Mouse (Mus musculus) ES-Bruce4 (cell line): ENCODE results near the gene Rgs10. TPM values are rescaled to one million over a fixed set of nuclear protein-coding genes. Genes with fewer than 3 reads are reported as not detected.

Experiments
- H3K27ac ChIP-seq: 2 replicates; pipeline ENCODE4 v1.5.1; 2012; ENCODE audit warnings: low read length, inconsistent platforms; ENCODE audit not compliant: insufficient read depth
- H3K27me3 ChIP-seq: 2 replicates; pipeline ENCODE4 v1.6.1; 2012; ENCODE audit warnings: mild to moderate bottlenecking, low read length, inconsistent platforms; ENCODE audit not compliant: control insufficient read depth, poor library complexity, insufficient read depth, severe bottlenecking
- H3K36me3 ChIP-seq: 2 replicates; pipeline ENCODE4 v1.6.1; 2012; ENCODE audit warnings: inconsistent platforms, mild to moderate bottlenecking, low read length, moderate library complexity; ENCODE audit not compliant: control insufficient read depth, poor library complexity, insufficient read depth, severe bottlenecking
- H3K4me1 ChIP-seq: one replicate; pipeline ENCODE4 v1.8.1; 2011; ENCODE audit warnings: low read length; ENCODE audit not compliant: control insufficient read depth, insufficient read depth
- H3K4me3 ChIP-seq: 2 replicates; pipeline ENCODE4 v1.5.1; 2011; ENCODE audit warnings: low read depth, mild to moderate bottlenecking, low read length
- H3K9ac ChIP-seq: 2 replicates; pipeline ENCODE4 v1.6.1; 2012; ENCODE audit warnings: low read depth, mild to moderate bottlenecking, inconsistent platforms; ENCODE audit not compliant: poor library complexity, severe bottlenecking
- H3K9me3 ChIP-seq: replicated peaks from 2 replicates; pipeline ENCODE4 v1.6.1; 2012; ENCODE audit warnings: mild to moderate bottlenecking, low read length, inconsistent platforms; ENCODE audit not compliant: control insufficient read depth, poor library complexity, insufficient read depth, severe bottlenecking
- CTCF ChIP-seq: IDR thresholded peaks from one replicate; pipeline ENCODE4 v1.8.1; 2011; ENCODE audit warnings: low read depth, low read length
- EP300 ChIP-seq: IDR thresholded peaks from 2 replicates; pipeline ENCODE4 v1.6.1; 2011; ENCODE audit warnings: low read depth, low read length; ENCODE audit not compliant: insufficient read depth
- POLR2A ChIP-seq: IDR thresholded peaks from one replicate; pipeline ENCODE4 v1.8.1; 2011; ENCODE audit warnings: low read length; ENCODE audit not compliant: insufficient read depth
- polyA plus RNA-seq: library from polyadenylated mRNA; stranded (reverse); fragments of >200 nt; gene quantifications from 2 replicates; pipeline ENCODE4 v1.2.4, GENCODE M21; 2011; ENCODE audit warnings: low read depth; ENCODE audit not compliant: missing spikeins, insufficient read depth, insufficient read length

Gene Rgs10
- polyA plus RNA-seq, 1 experiment, result 6.0 TPM

GRCm38 (mm10) chr7:128356868-128357755, 61.4 kb downstream of the Rgs10 start:
- no peak overlapping the region for H3K4me3 ChIP-seq
- H3K27me3 ChIP-seq, result no peaks in the 10 kb centered on the region
- TF ChIP-seq EP300, result no peak
- TF ChIP-seq POLR2A, result no peak
- TF ChIP-seq CTCF, result peak; percentile 66
- no peak overlapping the region for H3K9ac ChIP-seq
- no peak overlapping the region for H3K27ac ChIP-seq
- no peaks in the 10 kb centered on the region for H3K9me3 ChIP-seq
- no peaks in the 10 kb centered on the region for H3K4me1 ChIP-seq
- H3K36me3 ChIP-seq, result no peaks in the 10 kb centered on the region

GRCm38 (mm10) chr7:128355463-128355862, 63.1 kb downstream of the Rgs10 start:
- H3K4me1 ChIP-seq, result no peaks in the 10 kb centered on the region
- no peak overlapping the region for H3K27ac ChIP-seq

GRCm38 (mm10) chr7:128352721-128353120, 65.8 kb downstream of the Rgs10 start:
- no peaks in the 10 kb centered on the region for H3K27me3 ChIP-seq
- no peak overlapping the region for H3K27ac ChIP-seq
- no peaks in the 10 kb centered on the region for H3K9me3 ChIP-seq
- TF ChIP-seq EP300, result no peak
- TF ChIP-seq POLR2A, result no peak
- no peak for TF ChIP-seq CTCF
- no peak overlapping the region for H3K4me3 ChIP-seq
- no peak overlapping the region for H3K9ac ChIP-seq
- no peaks in the 10 kb centered on the region for H3K36me3 ChIP-seq
- H3K4me1 ChIP-seq, result no peaks in the 10 kb centered on the region

More at GRCm38 (mm10) chr7:128355463-128355862, 63.1 kb downstream of the Rgs10 start:
- Histone ChIP-seq H3K9me3 (no peaks in the 10 kb centered on the region), H3K4me3 (no peak overlapping the region), H3K27me3 (no peaks in the 10 kb centered on the region), H3K36me3 (no peaks in the 10 kb centered on the region), H3K9ac (no peak overlapping the region)
- TF ChIP-seq CTCF, result no peak
- no peak for TF ChIP-seq EP300
- no peak for TF ChIP-seq POLR2A

GRCm38 (mm10) chr7:128351176-128351575, 67.4 kb downstream of the Rgs10 start:
- H3K9me3 ChIP-seq, result no peaks in the 10 kb centered on the region
- H3K4me1 ChIP-seq, result no peaks in the 10 kb centered on the region
- H3K4me3 ChIP-seq, result no peak overlapping the region
- no peak for TF ChIP-seq CTCF
- TF ChIP-seq POLR2A, result no peak
- no peak for TF ChIP-seq EP300
- no peaks in the 10 kb centered on the region for H3K27me3 ChIP-seq
- no peaks in the 10 kb centered on the region for H3K36me3 ChIP-seq
- H3K27ac ChIP-seq, result no peak overlapping the region
- no peak overlapping the region for H3K9ac ChIP-seq

GRCm38 (mm10) chr7:128350316-128350715, 68.2 kb downstream of the Rgs10 start:
- H3K4me3 ChIP-seq, result no peak overlapping the region
- H3K9me3 ChIP-seq, result no peaks in the 10 kb centered on the region
- H3K27ac ChIP-seq, result no peak overlapping the region
- no peak overlapping the region for H3K9ac ChIP-seq
- no peaks in the 10 kb centered on the region for H3K4me1 ChIP-seq
- TF ChIP-seq POLR2A (no peak), EP300 (no peak), CTCF (no peak)
- H3K27me3 ChIP-seq, result no peaks in the 10 kb centered on the region
- no peaks in the 10 kb centered on the region for H3K36me3 ChIP-seq

- Histone ChIP-seq H3K27me3 (no peaks in the 10 kb centered on the region), H3K36me3 (no peaks in the 10 kb centered on the region), H3K4me1 (no peaks in the 10 kb centered on the region), H3K4me3 (no peak overlapping the region), H3K9ac (no peak overlapping the region), H3K9me3 (no peaks in the 10 kb centered on the region), H3K27ac (no peak overlapping the region)
- no peak for TF ChIP-seq POLR2A
- no peak for TF ChIP-seq CTCF
- no peak for TF ChIP-seq EP300
These were observed 68.8 kb downstream of the Rgs10 start for GRCm38 (mm10) chr7:128349751-128350150.
